Mouse (Mus musculus) neural tube, embryonic 11.5 days (tissue): ENCODE measurements around the gene 2300002M23Rik. TPM values are rescaled to one million over a fixed set of nuclear protein-coding genes. Genes with fewer than 3 reads are reported as not detected.

Source experiments
- ATAC-seq: fragments of 200-750 bp; cut with Nextera tagmentation; 2 replicates; pipeline ENCODE4 v1.8.0; 2017; ENCODE audit warnings: moderate number of reproducible peaks, mild to moderate bottlenecking, moderate TSS enrichment, moderate library complexity; ENCODE audit not compliant: insufficient read depth, low FRiP score, low TSS enrichment
- DNase-seq: peaks from one replicate; pipeline ENCODE4 v3.0.0-alpha.2; 2015; ENCODE audit warnings: low spot score
- H3K27ac ChIP-seq: fragments of 300-500 bp; sonication (generic); 2 replicates; pipeline ENCODE4 v1.5.1; 2014; ENCODE audit warnings: low read depth, mild to moderate bottlenecking, low read length
- H3K27me3 ChIP-seq: fragments of 300-500 bp; sonication (generic); 2 replicates; pipeline ENCODE4 v1.6.1; 2014; ENCODE audit warnings: mild to moderate bottlenecking, low read length, mixed read lengths; ENCODE audit not compliant: control insufficient read depth, insufficient read depth
- H3K36me3 ChIP-seq: fragments of 300-500 bp; sonication (generic); 2 replicates; pipeline ENCODE4 v1.6.1; 2014; ENCODE audit warnings: mild to moderate bottlenecking, low read length, moderate library complexity, mixed read lengths; ENCODE audit not compliant: control insufficient read depth, insufficient read depth
- H3K4me1 ChIP-seq: fragments of 300-500 bp; sonication (generic); 2 replicates; pipeline ENCODE4 v1.6.1; 2014; ENCODE audit warnings: low read length, mixed read lengths; ENCODE audit not compliant: control insufficient read depth, insufficient read depth
- H3K4me2 ChIP-seq: fragments of 300-500 bp; sonication (generic); 2 replicates; pipeline ENCODE4 v1.6.1; 2014; ENCODE audit warnings: low read depth, mild to moderate bottlenecking, moderate library complexity
- H3K4me3 ChIP-seq: fragments of 300-500 bp; sonication (generic); 2 replicates; pipeline ENCODE4 v1.5.1; 2014; ENCODE audit warnings: low read depth, low read length
- H3K9ac ChIP-seq: fragments of 300-500 bp; sonication (generic); 2 replicates; pipeline ENCODE4 v1.6.1; 2014; ENCODE audit warnings: mild to moderate bottlenecking, low read length
- H3K9me3 ChIP-seq: fragments of 300-500 bp; sonication (generic); 2 replicates; pipeline ENCODE4 v1.6.1; 2016; ENCODE audit warnings: low read length; ENCODE audit not compliant: control insufficient read depth
- WGBS: fragments of 180-500 bp; shearing (Covaris S2); extraction: QIAGEN DNeasy Blood & Tissue Kit; methylation state at CpG from one replicate; pipeline ENCODE4 v1.1.7; 2014; 5-methylcytosine and 5-hydroxymethylcytosine counted together
- polyA plus RNA-seq: library from polyadenylated mRNA; unstranded; fragments of >200 nt; fragmentation: Nextera tagmentation; extraction: Ambion mirVana; gene quantifications from 2 replicates; pipeline ENCODE4 v1.2.1, GENCODE M21; 2014

The 2300002M23Rik gene
- polyA plus RNA-seq, 1 experiment from 2014 or later = not detected

GRCm38 (mm10) chr17:35550871-35551270 is 16.4 kb upstream of the 2300002M23Rik start:
- H3K36me3 ChIP-seq = no peaks in the 10 kb centered on the region
- no peaks in the 10 kb centered on the region for H3K4me1 ChIP-seq
- no peak overlapping the region for H3K27ac ChIP-seq
- no peaks in the 10 kb centered on the region for H3K9me3 ChIP-seq
- H3K4me2 ChIP-seq = no peak overlapping the region
- ATAC-seq (no peak), DNase-seq (no peak)
- 48% methylated on average over 8 of the region's 8 CpGs for WGBS
- no peak overlapping the region for H3K9ac ChIP-seq
- no peaks in the 10 kb centered on the region for H3K27me3 ChIP-seq
- no peak overlapping the region for H3K4me3 ChIP-seq

GRCm38 (mm10) chr17:35551881-35552414 is 15.3 kb upstream of the 2300002M23Rik start, which contains the start of gene Cdsn:
TSS of gene Cdsn (plus strand) at chr17:35552128.
- no peaks in the 10 kb centered on the region for H3K27me3 ChIP-seq
- H3K4me3 ChIP-seq = no peak within 1 kb of the TSS
- H3K4me1 ChIP-seq = no peaks in the 10 kb centered on the region
- H3K9me3 ChIP-seq = no peaks in the 10 kb centered on the region
- no peak within 1 kb of the TSS for H3K27ac ChIP-seq
- 77% methylated on average over 10 of the region's 10 CpGs for WGBS
- no peak within 1 kb of the TSS for H3K4me2 ChIP-seq
- H3K9ac ChIP-seq = no peak within 1 kb of the TSS
- DNase-seq (no peak), ATAC-seq (no peak)
- H3K36me3 ChIP-seq = no peaks in the 10 kb centered on the region

DNA sequence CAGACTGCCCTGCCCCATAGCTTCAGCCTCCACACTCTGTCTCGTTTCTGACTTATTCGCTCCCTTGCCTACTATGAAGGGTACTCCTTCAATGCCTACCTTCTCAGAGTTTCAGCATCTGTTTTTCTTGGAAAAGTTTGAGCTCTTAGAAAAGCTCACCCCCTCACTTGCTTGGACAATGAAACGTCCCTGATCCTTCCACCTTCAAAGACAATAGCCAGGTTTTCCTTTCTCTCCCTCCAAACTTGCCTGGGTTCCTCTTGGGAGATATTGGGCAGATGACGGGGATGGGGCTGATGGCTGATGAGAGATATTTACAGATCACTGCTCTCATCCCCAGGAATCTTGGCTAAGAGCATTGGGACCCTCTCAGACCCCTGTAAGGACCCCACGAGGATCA is 12.9 kb upstream of the 2300002M23Rik start:
- no peaks in the 10 kb centered on the region for H3K27me3 ChIP-seq
- WGBS = 85% methylated on average over 5 of the region's 5 CpGs
- H3K9ac ChIP-seq = no peak overlapping the region
- H3K9me3 ChIP-seq = no peaks in the 10 kb centered on the region
- ATAC-seq (no peak), DNase-seq (no peak)
- H3K36me3 ChIP-seq = no peaks in the 10 kb centered on the region
- H3K4me3 ChIP-seq = no peak overlapping the region
- H3K4me1 ChIP-seq = no peaks in the 10 kb centered on the region
- no peak overlapping the region for H3K4me2 ChIP-seq
- no peak overlapping the region for H3K27ac ChIP-seq

DNA sequence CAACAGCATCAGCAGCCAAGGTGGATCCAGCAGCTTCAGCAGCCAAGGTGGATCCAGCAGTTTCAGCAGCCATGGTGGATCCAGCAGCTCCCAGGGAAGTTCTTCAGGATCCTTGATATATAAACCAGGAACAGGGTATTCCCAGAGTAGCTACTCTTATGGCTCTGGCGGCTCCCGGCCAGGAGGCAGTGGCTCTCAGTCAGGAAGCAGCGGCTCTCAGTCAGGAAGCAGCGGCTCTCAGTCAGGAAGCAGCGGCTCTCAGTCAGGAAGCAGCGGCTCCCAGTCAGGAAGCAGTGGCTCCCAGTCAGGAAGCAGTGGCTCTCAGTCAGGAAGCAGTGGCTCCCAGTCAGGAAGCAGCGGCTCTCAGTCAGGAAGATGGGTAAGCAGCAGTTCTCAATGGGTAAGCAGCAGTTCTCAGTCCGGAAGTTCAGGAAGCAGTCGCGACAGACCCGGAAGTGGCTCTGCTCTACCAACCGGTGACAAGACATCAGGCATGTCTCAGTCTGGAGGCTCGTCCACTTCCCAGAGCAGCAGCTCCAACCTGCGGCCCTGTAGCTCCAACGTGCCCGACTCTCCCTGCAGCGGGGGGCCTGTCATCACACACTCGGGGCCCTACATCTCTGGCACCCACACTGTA is 12.4 kb upstream of the 2300002M23Rik start:
- H3K36me3 ChIP-seq = no peaks in the 10 kb centered on the region
- no peak overlapping the region for H3K9ac ChIP-seq
- H3K27ac ChIP-seq = no peak overlapping the region
- no peaks in the 10 kb centered on the region for H3K4me1 ChIP-seq
- DNase-seq (no peak), ATAC-seq (no peak)
- 86% methylated on average over 18 of the region's 18 CpGs for WGBS
- no peak overlapping the region for H3K4me3 ChIP-seq
- no peak overlapping the region for H3K4me2 ChIP-seq
- no peaks in the 10 kb centered on the region for H3K9me3 ChIP-seq
- H3K27me3 ChIP-seq = no peaks in the 10 kb centered on the region

DNA sequence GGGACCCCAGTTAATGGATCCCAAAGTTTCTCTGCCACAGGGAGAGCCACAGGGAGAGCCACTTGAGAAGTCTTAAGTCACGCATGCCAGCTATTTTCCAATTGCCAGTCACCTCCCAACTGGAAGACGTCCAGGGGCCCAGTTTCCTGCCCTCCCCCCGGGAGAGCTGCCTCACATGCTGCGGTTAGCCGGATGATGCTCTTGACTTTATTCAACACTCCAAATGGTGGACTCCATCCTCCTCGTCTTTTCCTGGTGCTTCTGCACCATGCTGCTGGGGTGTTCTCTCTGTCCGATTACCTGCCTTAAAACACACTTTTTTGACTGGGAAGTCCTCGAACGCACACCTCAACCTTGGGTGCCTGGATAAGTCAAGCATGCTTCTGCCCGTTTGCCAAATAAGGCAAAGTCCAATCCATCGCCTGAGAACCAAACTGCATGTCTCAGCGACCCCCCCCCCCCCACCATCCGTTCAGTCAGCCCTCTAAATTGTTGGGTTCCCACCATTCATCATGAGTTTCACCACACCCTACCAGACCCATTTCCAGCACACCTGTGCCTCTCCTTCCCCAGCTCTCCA is 11.0 kb upstream of the 2300002M23Rik start:
- Histone ChIP-seq H3K27ac (no peak overlapping the region), H3K9ac (no peak overlapping the region), H3K36me3 (no peaks in the 10 kb centered on the region), H3K4me2 (no peak overlapping the region), H3K4me3 (no peak overlapping the region), H3K9me3 (no peaks in the 10 kb centered on the region), H3K4me1 (no peaks in the 10 kb centered on the region), H3K27me3 (no peaks in the 10 kb centered on the region)
- ATAC-seq (no peak), DNase-seq (no peak)
- 93% methylated on average over 13 of the region's 13 CpGs for WGBS

GRCm38 (mm10) chr17:35556812-35557211 is 10.4 kb upstream of the 2300002M23Rik start:
- no peak overlapping the region for H3K9ac ChIP-seq
- H3K4me3 ChIP-seq = no peak overlapping the region
- H3K9me3 ChIP-seq = no peaks in the 10 kb centered on the region
- WGBS = 39% methylated on average over 5 of the region's 5 CpGs
- DNase-seq (peak; percentile 67), ATAC-seq (no peak)
- no peaks in the 10 kb centered on the region for H3K4me1 ChIP-seq
- H3K27me3 ChIP-seq = no peaks in the 10 kb centered on the region
- H3K4me2 ChIP-seq = no peak overlapping the region
- H3K27ac ChIP-seq = no peak overlapping the region
- no peaks in the 10 kb centered on the region for H3K36me3 ChIP-seq

- Histone ChIP-seq H3K4me2 (no peak overlapping the region), H3K36me3 (no peaks in the 10 kb centered on the region), H3K9ac (no peak overlapping the region), H3K9me3 (no peaks in the 10 kb centered on the region), H3K4me1 (no peaks in the 10 kb centered on the region), H3K27me3 (no peaks in the 10 kb centered on the region), H3K4me3 (no peak overlapping the region), H3K27ac (no peak overlapping the region)
- DNase-seq (no peak), ATAC-seq (no peak)
- WGBS = 84% methylated on average over 9 of the region's 9 CpGs
Observed at GRCm38 (mm10) chr17:35557351-35557750, 9.9 kb upstream of the 2300002M23Rik start.

DNA sequence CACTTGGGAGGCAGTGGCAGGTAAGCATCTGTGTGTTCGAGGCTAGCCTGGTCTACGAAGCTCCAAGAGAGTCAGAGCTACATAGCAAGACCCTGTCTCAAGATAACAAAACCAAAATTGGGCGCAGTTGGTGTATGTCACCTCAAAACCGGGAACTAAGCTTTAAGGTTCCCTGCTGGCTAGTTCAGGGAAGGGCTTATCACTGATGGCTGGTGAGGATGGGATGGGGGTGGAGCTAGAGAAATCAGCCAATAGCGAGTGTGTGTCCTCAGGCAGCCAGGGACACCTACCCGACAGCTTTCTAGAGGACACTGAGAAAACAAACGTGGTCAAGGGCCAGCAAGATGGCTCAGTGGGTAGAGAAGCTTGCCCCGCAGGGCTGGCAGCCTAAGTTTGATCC is 9.0 kb upstream of the 2300002M23Rik start:
- Histone ChIP-seq H3K4me1 (no peaks in the 10 kb centered on the region), H3K4me3 (no peak overlapping the region), H3K27ac (no peak overlapping the region), H3K9me3 (no peaks in the 10 kb centered on the region), H3K9ac (no peak overlapping the region), H3K36me3 (no peaks in the 10 kb centered on the region), H3K4me2 (no peak overlapping the region), H3K27me3 (no peaks in the 10 kb centered on the region)
- no peak for DNase-seq
- no peak for ATAC-seq
- WGBS = 64% methylated on average over 8 of the region's 8 CpGs

DNA sequence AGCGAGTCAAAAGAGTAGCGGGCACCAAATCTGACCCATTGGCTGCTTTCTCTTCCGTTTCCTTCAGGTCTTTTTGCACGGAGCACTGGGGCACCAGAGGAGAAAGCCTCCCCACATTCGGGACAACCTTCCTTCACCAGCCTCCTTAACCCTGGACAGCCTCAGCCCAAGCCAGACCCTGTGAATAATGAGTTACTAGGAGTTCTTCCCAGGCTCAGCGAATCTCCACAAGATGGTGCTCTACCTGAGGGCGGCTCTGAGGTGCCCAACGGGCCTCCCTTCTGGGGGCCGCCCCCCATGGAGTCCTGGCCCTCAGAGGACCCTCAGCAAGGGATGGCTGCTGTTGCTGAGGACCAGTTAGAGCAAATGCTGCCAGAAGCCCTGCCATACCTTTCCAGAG is 517 bp downstream of the 2300002M23Rik start:
- no peak for ATAC-seq
- WGBS = 18% methylated on average over 9 of the region's 9 CpGs
- no peak overlapping the region for H3K9ac ChIP-seq
- peaks cover 10% of the 10 kb centered on the region for H3K27me3 ChIP-seq
- H3K4me1 ChIP-seq = peaks cover 8% of the 10 kb centered on the region
- H3K4me3 ChIP-seq = no peak overlapping the region
- H3K4me2 ChIP-seq = no peak overlapping the region
- no peak for DNase-seq
- no peaks in the 10 kb centered on the region for H3K9me3 ChIP-seq
- no peak overlapping the region for H3K27ac ChIP-seq
- no peaks in the 10 kb centered on the region for H3K36me3 ChIP-seq
